Mouse (Mus musculus): ENCODE results near the gene Tmem95. TPM values are rescaled to one million over a fixed set of nuclear protein-coding genes. Genes with fewer than 3 reads are reported as not detected.
"Not testable (repeated sequence)": the region's sequence is repeated elsewhere in the genome, so short reads cannot be mapped to it uniquely, and the experiment has no call there.

Gene Tmem95
- polyA plus RNA-seq, 1 experiment, result not detected

GRCm38 (mm10) chr11:69880853-69881603 lies 3.2 kb upstream of the Tmem95 start, which contains the start of gene Kctd11:
Gene Kctd11 (minus strand): TSS chr11:69881406.
- peak; percentile 92 for DNase-seq (ENCODE audit: low spot score)

- no peak for DNase-seq (ENCODE audit: low spot score)
These were observed 2.7 kb upstream of the Tmem95 start for GRCm38 (mm10) chr11:69880506-69880852.

- DNase-seq (ENCODE audit: low spot score), result no peak
These were observed 1.9 kb upstream of the Tmem95 start for GRCm38 (mm10) chr11:69879711-69880110.

- DNase-seq (ENCODE audit: low spot score), result no peak
These were observed 1.1 kb upstream of the Tmem95 start for GRCm38 (mm10) chr11:69878952-69879351.

- DNase-seq (ENCODE audit: low spot score), result no peak
These were observed 581 bp upstream of the Tmem95 start for GRCm38 (mm10) chr11:69878399-69878798.

- peak; percentile 75 for DNase-seq (ENCODE audit: low spot score)
These were observed 951 bp downstream of the Tmem95 start for GRCm38 (mm10) chr11:69876867-69877266.

GRCm38 (mm10) chr11:69876186-69876585 lies 1.6 kb downstream of the Tmem95 start:
- DNase-seq (ENCODE audit: low spot score), result no peak

GRCm38 (mm10) chr11:69872451-69872850 lies 5.4 kb downstream of the Tmem95 start:
- no peak for DNase-seq (ENCODE audit: low spot score)

- no peak for DNase-seq (ENCODE audit: low spot score)
These were observed 6.0 kb downstream of the Tmem95 start for GRCm38 (mm10) chr11:69871822-69872221.

GRCm38 (mm10) chr11:69870289-69871069 lies 7.3 kb downstream of the Tmem95 start:
- DNase-seq (ENCODE audit: low spot score), result no peak

GRCm38 (mm10) chr11:69867335-69867734 lies 10.5 kb downstream of the Tmem95 start:
- no peak for DNase-seq (ENCODE audit: low spot score)

- DNase-seq (ENCODE audit: low spot score), result no peak
These were observed 12.3 kb downstream of the Tmem95 start for GRCm38 (mm10) chr11:69865561-69865960.

- no peak for DNase-seq (ENCODE audit: low spot score)
These were observed 13.5 kb downstream of the Tmem95 start for GRCm38 (mm10) chr11:69864138-69864860.

- DNase-seq (ENCODE audit: low spot score), result not testable (repeated sequence)
These were observed 14.1 kb downstream of the Tmem95 start for GRCm38 (mm10) chr11:69863729-69864128.

- DNase-seq (ENCODE audit: low spot score), result no peak
These were observed 19.5 kb downstream of the Tmem95 start, which contains the start of gene Tnk1 for GRCm38 (mm10) chr11:69858113-69858998. Gene Tnk1 (minus strand): TSS chr11:69858730.

GRCm38 (mm10) chr11:69855347-69855746 lies 22.5 kb downstream of the Tmem95 start:
- no peak for DNase-seq (ENCODE audit: low spot score)

GRCm38 (mm10) chr11:69854680-69855079 lies 23.1 kb downstream of the Tmem95 start:
- no peak for DNase-seq (ENCODE audit: low spot score)

GRCm38 (mm10) chr11:69853994-69854393 lies 23.8 kb downstream of the Tmem95 start:
- no peak for DNase-seq (ENCODE audit: low spot score)

GRCm38 (mm10) chr11:69850754-69851153 lies 27.1 kb downstream of the Tmem95 start:
- no peak for DNase-seq (ENCODE audit: low spot score)

- no peak for DNase-seq (ENCODE audit: low spot score)
These were observed 27.9 kb downstream of the Tmem95 start for GRCm38 (mm10) chr11:69849884-69850283.

GRCm38 (mm10) chr11:69849128-69849527 lies 28.7 kb downstream of the Tmem95 start:
- DNase-seq (ENCODE audit: low spot score), result no peak

All from urinary bladder, adult 2 months (tissue).